Mouse (Mus musculus) olfactory bulb, adult 2 months (tissue): ENCODE results near the gene Rptor.

ENCODE experiments used
- CTCF ChIP-seq: fragments of 200-500 bp; IDR thresholded peaks from 2 replicates; pipeline ENCODE4 v1.5.1; 2012; ENCODE audit warnings: low read depth, mild to moderate bottlenecking, low read length, moderate library complexity; ENCODE audit not compliant: insufficient read depth
- POLR2A ChIP-seq: fragments of 200-500 bp; IDR thresholded peaks from 2 replicates; pipeline ENCODE4 v1.6.1; 2012; ENCODE audit warnings: mild to moderate bottlenecking, low read depth, low read length, moderate library complexity; ENCODE audit not compliant: insufficient read depth

DNA sequence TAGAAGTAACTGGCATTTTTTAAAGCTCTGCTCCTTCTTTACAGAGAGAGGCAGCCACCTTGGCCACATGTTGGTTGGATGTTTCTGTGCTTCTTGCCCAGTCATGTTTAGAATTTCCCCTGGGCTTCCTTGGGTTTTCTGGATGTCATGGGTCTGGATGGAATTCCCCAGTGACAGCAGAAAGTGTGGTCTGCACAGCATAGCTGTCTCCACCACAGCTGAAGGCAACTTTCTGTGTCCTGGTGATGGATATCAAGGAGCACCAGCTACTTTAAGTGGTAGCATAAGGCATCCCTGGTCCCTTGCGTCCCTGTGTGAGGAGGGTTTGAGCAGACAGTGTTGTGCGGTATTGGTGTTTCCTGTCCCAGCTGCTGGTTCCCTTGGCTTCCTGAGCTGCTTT lies 79.6 kb downstream of the Rptor start:
- TF ChIP-seq CTCF (no peak), POLR2A (no peak)
